Mouse (Mus musculus) gastrocnemius, adult 2 months (tissue): Measurements from ENCODE around the gene Arnt2. TPM values are rescaled to one million over a fixed set of nuclear protein-coding genes. Genes with fewer than 3 reads are reported as not detected.

Source experiments
- DNase-seq: peaks from one replicate; pipeline ENCODE4 v3.0.0; 2022
- H3K27ac ChIP-seq: fragments of 200-600 bp; 2 replicates; pipeline ENCODE4 v1.8.1; 2022; ENCODE audit warnings: mild to moderate bottlenecking
- H3K4me3 ChIP-seq: fragments of 200-600 bp; 2 replicates; pipeline ENCODE4 v1.8.1; 2022; ENCODE audit warnings: mild to moderate bottlenecking, moderate library complexity
- CTCF ChIP-seq: fragments of 200-600 bp; IDR thresholded peaks from 2 replicates; pipeline ENCODE4 v1.8.1; 2022; ENCODE audit warnings: antibody characterized with exemption, mild to moderate bottlenecking, moderate library complexity
- intact Hi-C: fragments of 180-260 bp; cut with DNase I; formaldehyde crosslinking; loops from one replicate; pipeline ENCODE4 v1.15.1; 2025
- total RNA-seq, 2 experiments: library from RNA; stranded (reverse); gene quantifications; 2 replicates each; pipeline ENCODE4 v1.2.3; 2021

Arnt2 gene
- total RNA-seq, 2 experiments from 2014 or later = 0.46 to 0.86 TPM

DNA sequence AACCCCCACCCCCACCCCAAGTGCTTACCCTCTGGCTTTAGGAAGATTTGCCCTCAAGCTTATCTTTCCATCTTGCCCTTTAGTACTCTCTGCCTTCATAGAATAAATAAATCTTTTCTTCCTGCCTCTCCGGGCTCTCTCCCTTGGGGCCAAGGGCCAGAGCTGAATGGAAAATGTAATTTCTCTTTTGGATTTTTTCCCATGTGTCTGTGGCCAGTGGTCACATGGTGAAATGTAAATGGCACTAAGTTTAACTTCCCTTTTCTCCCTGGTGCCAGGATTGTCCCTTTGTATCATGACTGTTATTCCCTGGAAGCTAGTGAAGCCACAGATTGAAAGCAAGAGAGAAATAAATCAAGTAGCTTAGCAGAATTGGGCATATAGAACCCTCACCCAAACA lies 153.7 kb downstream of the Arnt2 start:
- TF ChIP-seq CTCF = no peak
- no peak for DNase-seq
- intact Hi-C loops = no loop called here
- H3K4me3 ChIP-seq = no peak overlapping the region
- no peak overlapping the region for H3K27ac ChIP-seq

DNA sequence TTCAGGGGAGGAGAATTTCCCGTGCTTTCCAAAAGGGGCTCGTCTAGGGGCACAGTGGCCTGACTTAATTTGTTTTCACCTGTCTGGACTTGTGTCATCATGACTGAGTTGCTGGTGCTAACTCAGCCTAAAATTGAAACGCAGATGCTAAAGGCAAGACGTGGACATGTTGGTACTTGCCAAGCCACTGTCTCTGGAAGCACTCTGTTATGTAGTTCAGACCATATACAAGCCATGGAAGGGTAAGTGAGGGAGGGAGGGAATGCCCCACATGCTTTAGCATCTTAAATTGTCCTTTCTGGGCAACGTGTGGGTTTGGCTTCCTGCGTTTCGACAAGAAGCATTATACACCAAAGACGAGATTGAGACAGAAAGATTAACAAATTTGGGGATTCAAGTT lies 155.1 kb downstream of the Arnt2 start:
- intact Hi-C loops = no loop called here
- DNase-seq = no peak
- no peak for TF ChIP-seq CTCF
- H3K27ac ChIP-seq = no peak overlapping the region
- no peak overlapping the region for H3K4me3 ChIP-seq

- TF ChIP-seq CTCF = no peak
- Histone ChIP-seq H3K27ac (no peak overlapping the region), H3K4me3 (no peak overlapping the region)
- intact Hi-C loops = no loop called here
- no peak for DNase-seq
Measured at GRCm38 (mm10) chr7:84254311-84254710, 155.7 kb downstream of the Arnt2 start.

DNA sequence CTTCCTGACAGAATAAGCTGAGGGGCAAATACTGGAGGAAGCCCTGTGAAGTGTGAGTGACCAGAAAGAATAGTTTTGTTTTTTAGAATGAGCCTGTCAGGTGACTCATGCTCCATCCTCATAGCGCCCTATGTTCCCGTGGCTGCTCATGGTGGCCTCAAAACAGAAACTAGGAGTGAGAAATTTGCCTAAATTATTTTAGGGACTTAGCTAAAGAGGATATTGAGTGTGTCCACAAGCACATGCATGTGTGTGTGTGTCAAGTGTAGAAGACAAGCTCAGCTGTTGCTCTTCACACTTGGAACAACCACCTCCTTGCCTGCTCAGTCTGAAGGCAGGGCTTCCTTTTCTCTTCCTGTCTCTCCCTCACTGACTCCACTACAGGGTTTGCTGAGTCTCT lies 158.3 kb downstream of the Arnt2 start:
- no peak overlapping the region for H3K27ac ChIP-seq
- no peak for TF ChIP-seq CTCF
- no peak for DNase-seq
- intact Hi-C loops = no loop called here
- no peak overlapping the region for H3K4me3 ChIP-seq

GRCm38 (mm10) chr7:84250736-84251135 lies 159.2 kb downstream of the Arnt2 start:
- intact Hi-C loops = no loop called here
- Histone ChIP-seq H3K27ac (no peak overlapping the region), H3K4me3 (no peak overlapping the region)
- DNase-seq = no peak
- TF ChIP-seq CTCF = no peak

GRCm38 (mm10) chr7:84249951-84250350 lies 160.0 kb downstream of the Arnt2 start:
- TF ChIP-seq CTCF = no peak
- intact Hi-C loops = no loop called here
- no peak for DNase-seq
- Histone ChIP-seq H3K4me3 (no peak overlapping the region), H3K27ac (no peak overlapping the region)

GRCm38 (mm10) chr7:84249381-84249780 lies 160.6 kb downstream of the Arnt2 start:
- no peak overlapping the region for H3K4me3 ChIP-seq
- intact Hi-C loops = no loop called here
- DNase-seq = no peak
- H3K27ac ChIP-seq = no peak overlapping the region
- TF ChIP-seq CTCF = no peak

DNA sequence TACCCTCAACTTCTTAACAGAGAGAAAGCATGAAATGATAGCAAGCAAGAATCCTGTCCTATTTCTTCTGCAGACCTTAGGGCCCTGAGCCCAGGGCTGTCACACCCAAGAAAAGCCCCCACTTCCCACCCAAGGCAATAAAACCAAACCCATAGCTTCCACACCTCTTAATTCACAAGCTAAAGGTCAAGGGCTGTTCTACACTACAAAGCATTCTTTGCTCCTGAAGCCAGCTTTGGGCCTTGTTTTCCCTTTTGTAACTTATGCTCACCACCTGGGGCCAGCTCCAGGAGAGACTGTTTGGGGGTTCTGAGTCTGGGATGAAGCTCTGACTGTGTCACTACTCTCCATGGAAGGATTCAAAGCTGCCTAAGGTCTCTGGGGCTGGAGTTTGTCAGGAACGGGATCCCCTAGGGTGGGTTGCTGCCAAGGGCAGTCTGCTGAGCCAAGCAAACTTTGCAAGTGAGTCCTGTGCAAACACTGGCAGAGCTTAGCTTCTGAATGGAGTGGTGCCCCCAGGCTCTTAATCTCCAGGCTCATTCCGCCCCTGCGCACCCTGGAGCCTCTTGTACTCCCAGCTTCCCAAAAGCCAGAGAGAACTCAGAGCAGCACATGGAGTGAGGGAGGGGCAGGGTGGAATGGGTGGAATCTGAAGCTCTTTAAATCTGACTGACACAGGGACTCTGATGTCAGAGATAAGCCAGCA lies 161.9 kb downstream of the Arnt2 start:
- TF ChIP-seq CTCF = no peak
- intact Hi-C loops = no loop called here

DNA sequence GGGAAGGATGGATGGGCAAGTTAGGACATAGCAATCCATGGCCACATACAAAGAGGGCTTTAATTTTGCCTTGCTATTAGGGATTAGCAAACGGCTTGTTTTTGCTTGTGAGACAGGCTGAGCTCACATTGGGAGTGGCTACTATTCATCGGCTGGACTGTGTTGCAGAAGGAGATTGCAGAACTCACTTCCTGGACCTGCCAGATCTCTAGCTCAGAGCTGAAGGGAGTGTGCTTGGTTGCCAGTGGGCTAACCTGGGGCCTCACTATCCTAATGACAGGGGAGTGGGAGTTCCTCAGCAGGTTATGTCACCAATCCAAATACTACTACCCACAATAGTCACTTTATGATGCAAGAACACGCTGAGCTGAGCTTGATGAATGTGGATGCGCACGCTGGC lies 163.1 kb downstream of the Arnt2 start:
- intact Hi-C loops = no loop called here
- no peak for DNase-seq

More for the DNA sequence above, 161.9 kb downstream of the Arnt2 start:
- Histone ChIP-seq H3K27ac (no peak overlapping the region), H3K4me3 (no peak overlapping the region)
- DNase-seq = no peak

DNA sequence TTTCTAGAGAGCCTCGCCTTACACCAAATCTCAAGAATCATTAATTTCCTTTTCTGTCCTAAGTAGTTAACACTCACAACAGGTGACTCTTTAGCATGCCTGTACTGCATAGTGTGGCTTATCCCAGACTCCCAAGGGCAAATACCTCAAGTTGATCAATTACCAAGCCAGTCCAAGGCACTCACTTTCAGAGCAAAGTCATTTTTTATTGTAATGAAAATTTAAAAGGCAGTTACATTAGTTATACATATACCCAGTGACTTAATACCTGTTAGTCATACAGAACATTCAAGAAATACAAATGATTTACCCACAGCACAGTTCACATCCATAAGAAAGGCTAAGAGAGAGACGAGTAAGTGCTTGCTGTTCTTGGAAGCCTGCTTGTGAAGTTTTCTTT lies 163.9 kb downstream of the Arnt2 start:
- H3K27ac ChIP-seq = no peak overlapping the region
- no peak overlapping the region for H3K4me3 ChIP-seq
- no peak for DNase-seq
- TF ChIP-seq CTCF = no peak
- intact Hi-C loops = no loop called here

More for the DNA sequence above, 163.1 kb downstream of the Arnt2 start:
- no peak overlapping the region for H3K4me3 ChIP-seq
- no peak for TF ChIP-seq CTCF
- no peak overlapping the region for H3K27ac ChIP-seq

DNA sequence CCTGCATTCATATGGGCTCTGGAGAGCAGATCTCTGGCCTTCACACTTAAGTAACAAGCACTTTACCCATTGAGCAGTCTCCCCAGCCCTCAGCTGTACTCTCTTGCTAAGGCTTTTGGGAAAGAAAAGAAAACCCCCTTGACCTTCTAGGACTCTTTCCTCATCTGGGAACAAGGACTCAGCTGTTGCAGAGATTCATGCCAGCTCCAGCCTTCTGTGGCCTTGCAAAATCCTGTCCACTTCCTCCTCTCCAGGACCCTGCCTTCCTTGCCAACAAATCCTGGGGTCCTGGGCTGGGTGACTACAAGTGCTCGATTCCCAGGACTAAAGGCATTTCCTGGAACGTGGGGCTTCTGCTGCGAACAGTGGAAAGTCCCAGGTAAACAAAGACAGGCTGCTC lies 169.6 kb downstream of the Arnt2 start:
- DNase-seq = no peak
- intact Hi-C loops = no loop called here
- TF ChIP-seq CTCF = no peak

GRCm38 (mm10) chr7:84237655-84238054 lies 172.3 kb downstream of the Arnt2 start:
- DNase-seq = no peak
- intact Hi-C loops = no loop called here
- TF ChIP-seq CTCF = no peak
- Histone ChIP-seq H3K27ac (no peak overlapping the region), H3K4me3 (no peak overlapping the region)

More for the DNA sequence above, 169.6 kb downstream of the Arnt2 start:
- no peak overlapping the region for H3K4me3 ChIP-seq
- no peak overlapping the region for H3K27ac ChIP-seq

GRCm38 (mm10) chr7:84231396-84231795 lies 178.6 kb downstream of the Arnt2 start:
- no peak overlapping the region for H3K4me3 ChIP-seq
- TF ChIP-seq CTCF = no peak
- no peak for DNase-seq
- intact Hi-C loops = no loop called here
- no peak overlapping the region for H3K27ac ChIP-seq

DNA sequence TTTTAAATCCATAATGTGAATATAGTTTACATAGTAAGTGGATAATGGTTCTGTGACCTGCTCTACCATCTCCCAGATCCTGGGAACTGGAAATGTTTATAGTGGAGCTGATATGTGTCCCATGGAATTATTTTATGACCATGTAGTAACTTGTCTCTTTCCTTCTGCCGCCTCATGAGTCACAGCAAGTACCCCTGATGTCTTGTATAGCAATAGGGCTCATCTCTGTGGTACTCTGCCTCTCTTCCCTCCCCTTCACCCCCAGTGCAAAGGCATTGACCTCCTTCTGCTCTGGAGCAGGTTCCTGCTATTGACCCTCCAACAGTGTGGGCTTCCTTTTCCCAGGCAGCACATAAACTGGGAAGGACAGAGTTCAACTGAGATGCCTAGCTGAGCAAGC lies 182.3 kb downstream of the Arnt2 start:
- H3K27ac ChIP-seq = no peak overlapping the region
- no peak overlapping the region for H3K4me3 ChIP-seq
- no peak for TF ChIP-seq CTCF
- intact Hi-C loops = no loop called here
- no peak for DNase-seq
